Mouse (Mus musculus): ENCODE data around the gene Cdipt.

DNA sequence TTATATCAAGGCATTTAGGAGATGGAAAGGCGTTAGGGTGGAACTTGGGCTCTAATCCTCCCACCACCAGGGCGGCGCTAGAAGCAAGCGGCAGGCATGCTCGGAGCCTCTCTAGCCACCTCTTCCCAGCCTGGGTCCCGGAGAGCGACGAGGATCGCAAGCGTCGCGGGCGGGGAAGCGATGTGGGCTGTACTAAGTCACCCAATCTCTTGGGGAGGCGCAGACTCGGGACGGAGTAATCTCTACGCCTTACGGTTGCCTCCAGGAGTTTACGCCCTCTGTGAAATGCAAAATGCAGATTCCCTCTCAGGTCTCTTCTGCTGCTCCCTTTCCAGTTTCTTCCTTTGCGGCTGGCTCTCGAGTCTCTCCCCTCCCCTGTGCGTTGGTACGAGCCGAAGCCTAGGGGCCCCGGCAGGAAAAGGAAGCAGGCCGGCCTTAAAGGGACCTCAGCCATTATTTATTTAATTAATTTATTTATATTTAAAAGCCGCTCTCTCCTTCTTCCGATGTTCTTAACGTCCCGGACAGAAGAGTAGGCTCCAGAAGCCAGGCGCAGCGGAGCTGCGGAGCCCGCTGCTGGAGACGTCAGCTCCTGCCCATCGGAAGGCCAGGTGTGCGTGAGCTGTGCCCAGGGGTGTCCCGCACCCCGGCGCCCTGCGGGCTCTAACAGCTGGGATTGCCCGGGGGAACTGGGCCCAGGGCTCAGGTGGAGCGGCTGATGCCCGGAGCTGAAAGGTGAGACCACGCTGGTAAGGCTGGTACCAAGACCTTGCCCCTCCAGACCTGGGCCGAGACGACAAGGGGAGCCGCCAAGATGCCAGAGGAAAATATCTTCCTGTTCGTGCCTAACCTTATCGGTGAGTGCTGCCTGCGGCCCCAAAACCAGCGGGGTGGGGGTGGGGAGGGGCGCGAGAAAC, 494 bp downstream of the Cdipt start, which contains the start of gene Cdiptos:
- TF ChIP-seq CTCF (IDR thresholded peaks at IDR 0.05; ENCODE audit: extremely low read depth, insufficient read depth, insufficient read length, insufficient replicate concordance): peak; percentile 94
- TF ChIP-seq POLR2A (IDR thresholded peaks at IDR 0.05; ENCODE audit: low read depth, low read length): no peak
